Mouse (Mus musculus) olfactory bulb, adult 2 months (tissue): ENCODE measurements around the gene Galnt17. TPM values are rescaled to one million over a fixed set of nuclear protein-coding genes. Genes with fewer than 3 reads are reported as not detected.

Experiments
- H3K27ac ChIP-seq: fragments of 200-500 bp; 2 replicates; pipeline ENCODE4 v1.5.1; 2012; ENCODE audit warnings: low read depth, low read length; ENCODE audit not compliant: insufficient read depth
- H3K4me1 ChIP-seq: fragments of 200-500 bp; 2 replicates; pipeline ENCODE4 v1.6.1; 2012; ENCODE audit warnings: low read length; ENCODE audit not compliant: control insufficient read depth, insufficient read depth
- H3K4me3 ChIP-seq: fragments of 200-500 bp; 2 replicates; pipeline ENCODE4 v1.5.1; 2012; ENCODE audit warnings: mild to moderate bottlenecking, low read depth, low read length, moderate library complexity; ENCODE audit not compliant: insufficient read depth
- CTCF ChIP-seq: fragments of 200-500 bp; IDR thresholded peaks from 2 replicates; pipeline ENCODE4 v1.5.1; 2012; ENCODE audit warnings: low read depth, mild to moderate bottlenecking, low read length, moderate library complexity; ENCODE audit not compliant: insufficient read depth
- POLR2A ChIP-seq: fragments of 200-500 bp; IDR thresholded peaks from 2 replicates; pipeline ENCODE4 v1.6.1; 2012; ENCODE audit warnings: mild to moderate bottlenecking, low read depth, low read length, moderate library complexity; ENCODE audit not compliant: insufficient read depth
- WGBS: fragments of 180-500 bp; shearing (Covaris S2); methylation state at CpG from one replicate; pipeline ENCODE4 v1.1.7; 2018; 5-methylcytosine and 5-hydroxymethylcytosine counted together
- polyA plus RNA-seq: library from polyadenylated mRNA; stranded (reverse); fragments of >200 nt; gene quantifications from 2 replicates; pipeline ENCODE4 v1.2.4, GENCODE M21; 2012; ENCODE audit warnings: low replicate concordance; ENCODE audit not compliant: missing spikeins, insufficient read depth, insufficient read length

Gene Galnt17
- polyA plus RNA-seq, 1 experiment: not detected

GRCm38 (mm10) chr5:130919969-130920368 lies 388.3 kb downstream of the Galnt17 start:
- Histone ChIP-seq H3K4me3 (no peak overlapping the region), H3K4me1 (no peaks in the 10 kb centered on the region), H3K27ac (no peak overlapping the region)
- WGBS: 96% methylated on average over 7 of the region's 7 CpGs
- TF ChIP-seq POLR2A (no peak), CTCF (no peak)

DNA sequence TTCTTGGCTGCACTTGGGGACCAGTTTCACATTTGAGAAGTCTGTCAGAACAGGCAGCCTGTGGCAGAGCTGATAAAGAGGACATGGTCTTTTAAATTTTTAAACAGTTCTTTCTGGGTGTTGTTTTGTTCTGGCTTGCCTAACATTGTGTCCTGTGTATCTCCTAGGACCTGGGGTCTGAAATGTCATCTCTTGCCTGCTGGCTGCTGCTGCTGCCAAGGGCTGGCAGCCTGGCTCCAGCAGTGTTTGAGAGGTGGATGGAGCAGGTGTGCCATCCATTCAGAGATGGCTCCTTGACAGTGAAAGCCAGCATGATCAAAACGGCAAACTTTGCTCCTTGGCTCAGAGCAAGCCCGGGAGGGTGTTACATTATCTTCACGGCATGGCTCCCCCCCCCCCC lies 393.7 kb downstream of the Galnt17 start:
- WGBS: 57% methylated on average over 3 of the region's 3 CpGs
- H3K4me1 ChIP-seq: no peaks in the 10 kb centered on the region
- H3K4me3 ChIP-seq: no peak overlapping the region
- H3K27ac ChIP-seq: no peak overlapping the region
- TF ChIP-seq POLR2A (no peak), CTCF (no peak)

GRCm38 (mm10) chr5:130911551-130911950 lies 396.7 kb downstream of the Galnt17 start:
- TF ChIP-seq CTCF (no peak), POLR2A (no peak)
- H3K27ac ChIP-seq: no peak overlapping the region
- H3K4me1 ChIP-seq: no peaks in the 10 kb centered on the region
- WGBS: 79% methylated on average over 2 of the region's 2 CpGs
- H3K4me3 ChIP-seq: no peak overlapping the region

DNA sequence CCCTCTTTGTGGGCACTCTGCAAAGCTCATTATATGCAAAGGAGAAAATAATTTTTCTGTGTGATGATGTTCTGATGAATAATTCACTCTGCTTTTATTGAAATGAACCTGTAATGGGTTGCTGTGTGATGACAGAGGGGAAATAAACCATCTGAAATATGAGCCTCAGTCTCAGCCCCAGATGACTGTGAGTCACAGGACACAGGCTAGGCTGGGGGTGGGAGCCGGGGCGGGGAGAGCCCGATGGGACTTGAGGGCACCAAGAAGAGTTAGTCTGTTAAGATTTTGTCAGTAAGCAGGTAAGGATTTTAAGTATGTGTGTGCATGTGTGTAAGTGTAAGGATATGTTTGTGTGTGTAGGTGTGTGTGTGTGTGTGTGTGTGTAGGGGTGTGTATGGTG lies 406.6 kb downstream of the Galnt17 start:
- no peaks in the 10 kb centered on the region for H3K4me1 ChIP-seq
- H3K27ac ChIP-seq: no peak overlapping the region
- 94% methylated on average over 3 of the region's 3 CpGs for WGBS
- no peak for TF ChIP-seq CTCF
- TF ChIP-seq POLR2A: no peak
- no peak overlapping the region for H3K4me3 ChIP-seq

DNA sequence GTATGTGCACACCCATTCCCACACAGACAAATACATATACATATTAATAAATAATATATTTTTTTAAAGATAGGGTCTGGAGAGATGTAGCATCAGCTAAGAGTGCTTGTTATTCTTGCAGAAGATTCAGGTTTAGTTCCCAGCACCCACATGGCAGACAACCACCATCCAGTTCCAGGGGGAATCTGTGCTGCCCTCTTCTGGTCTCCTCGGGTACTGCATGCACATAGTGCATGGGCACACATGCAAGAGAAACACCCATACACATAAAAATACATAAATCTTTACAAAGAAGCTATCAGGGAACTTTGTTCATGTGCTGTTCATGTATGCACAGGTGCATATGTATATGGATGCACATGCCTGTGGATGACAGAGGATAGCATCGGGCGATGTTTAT lies 412.3 kb downstream of the Galnt17 start:
- Histone ChIP-seq H3K4me1 (peaks cover 2% of the 10 kb centered on the region; the same call in 1 of the 2 replicates), H3K27ac (no peak overlapping the region), H3K4me3 (no peak overlapping the region)
- TF ChIP-seq POLR2A (no peak), CTCF (no peak)
- WGBS: 97% methylated on average over 3 of the region's 3 CpGs

DNA sequence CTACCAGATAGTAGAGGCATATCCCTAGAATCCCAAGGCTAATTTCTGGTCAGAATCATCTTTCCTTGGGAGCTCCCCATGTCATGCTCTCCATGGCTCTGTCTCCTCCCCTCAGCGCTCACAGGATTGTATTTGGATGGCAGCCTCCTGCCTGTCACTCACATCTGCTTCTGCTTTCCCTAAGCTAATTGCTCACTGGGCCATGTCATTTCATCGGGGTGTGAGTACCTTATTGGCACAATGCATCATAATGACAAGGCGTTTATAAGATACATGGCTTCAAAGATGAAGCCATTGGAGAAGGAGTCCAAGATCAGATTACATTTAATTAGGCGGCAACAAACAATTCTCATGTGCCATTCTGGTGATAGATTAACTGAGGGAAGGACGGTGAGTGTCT lies 416.6 kb downstream of the Galnt17 start:
- Histone ChIP-seq H3K4me3 (no peak overlapping the region), H3K27ac (no peak overlapping the region), H3K4me1 (peaks cover 2% of the 10 kb centered on the region; the same call in 1 of the 2 replicates)
- TF ChIP-seq CTCF: no peak
- no peak for TF ChIP-seq POLR2A
- 53% methylated on average over 5 of the region's 5 CpGs for WGBS

GRCm38 (mm10) chr5:130880331-130880730 lies 428.0 kb downstream of the Galnt17 start:
- H3K4me3 ChIP-seq: no peak overlapping the region
- WGBS: 71% methylated on average over 5 of the region's 5 CpGs
- no peak for TF ChIP-seq POLR2A
- TF ChIP-seq CTCF: no peak
- H3K27ac ChIP-seq: no peak overlapping the region
- H3K4me1 ChIP-seq: no peaks in the 10 kb centered on the region

DNA sequence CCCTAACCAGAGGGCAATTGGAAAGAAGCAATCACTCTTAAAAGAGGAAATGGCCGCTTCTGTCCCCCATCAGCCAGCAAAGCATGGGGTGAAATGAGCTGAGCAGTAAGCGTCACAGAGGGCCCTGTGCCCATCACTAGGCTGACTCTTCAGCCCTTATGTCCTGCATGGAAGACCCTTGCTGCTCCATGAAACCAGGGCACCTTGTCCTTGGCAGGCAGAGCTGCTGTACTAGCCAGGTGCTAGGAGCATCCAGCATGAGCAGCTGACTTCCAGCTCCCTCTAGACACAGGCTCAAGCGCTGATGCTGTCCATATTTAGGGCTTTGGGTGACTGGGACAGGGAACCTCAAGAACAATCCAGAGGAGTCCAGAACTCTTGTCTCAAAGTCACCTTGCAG lies 432.9 kb downstream of the Galnt17 start:
- Histone ChIP-seq H3K27ac (no peak overlapping the region), H3K4me3 (no peak overlapping the region), H3K4me1 (no peaks in the 10 kb centered on the region)
- WGBS: 96% methylated on average over 3 of the region's 3 CpGs
- TF ChIP-seq CTCF: no peak
- no peak for TF ChIP-seq POLR2A

GRCm38 (mm10) chr5:130871086-130871485 lies 437.2 kb downstream of the Galnt17 start:
- WGBS: 74% methylated on average over 8 of the region's 8 CpGs

GRCm38 (mm10) chr5:130869869-130870268 lies 438.4 kb downstream of the Galnt17 start:
- Histone ChIP-seq H3K4me3 (no peak overlapping the region), H3K27ac (no peak overlapping the region), H3K4me1 (no peaks in the 10 kb centered on the region)
- WGBS: 94% methylated on average over 1 of the region's 1 CpGs
- TF ChIP-seq POLR2A (no peak), CTCF (no peak)

More at GRCm38 (mm10) chr5:130871086-130871485, 437.2 kb downstream of the Galnt17 start:
- Histone ChIP-seq H3K4me1 (no peaks in the 10 kb centered on the region), H3K4me3 (no peak overlapping the region), H3K27ac (no peak overlapping the region)
- TF ChIP-seq POLR2A (no peak), CTCF (no peak)
